ENCODE assay signal across 8 mouse cellular contexts in the genomic region with DNA sequence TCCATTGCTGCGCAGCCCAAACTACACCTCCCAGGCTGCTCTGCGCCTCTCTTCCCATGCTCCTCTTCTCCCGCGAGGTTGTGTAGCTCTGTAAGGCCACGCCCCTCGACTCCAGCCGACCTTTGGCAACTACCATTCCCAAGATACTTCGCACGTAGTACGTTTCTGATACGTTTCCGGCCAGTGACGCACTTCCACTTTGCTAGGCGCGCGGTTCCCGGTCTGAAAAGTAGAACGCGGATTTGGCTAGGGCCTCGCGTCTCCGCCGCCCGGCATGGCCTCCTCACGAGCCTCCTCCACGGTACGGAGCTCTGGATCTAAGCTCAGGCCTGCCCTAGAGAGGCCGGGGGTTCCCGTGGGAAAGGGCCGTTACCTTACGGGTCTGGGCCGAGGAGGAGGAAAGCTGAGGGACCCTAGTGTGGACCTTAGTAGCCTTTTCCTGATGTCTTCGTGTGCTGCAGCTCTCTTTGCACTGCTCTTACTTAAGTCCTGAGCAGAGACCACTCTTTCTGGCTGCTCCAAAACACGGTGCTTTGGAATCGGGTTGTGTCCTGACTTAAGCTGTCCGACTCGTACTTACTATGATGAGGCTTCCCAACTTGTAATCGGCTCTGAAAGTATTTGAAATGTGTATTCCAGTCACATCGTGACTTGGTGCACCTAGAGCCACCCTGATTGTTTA. TPM values are rescaled to one million over a fixed set of nuclear protein-coding genes. Genes with fewer than 3 reads are reported as not detected.
DNase-seq lines count a peak whose midpoint lies in the region; ATAC-seq and TF ChIP-seq lines count a peak whose summit lies in the region.

A gene (minus strand): TSS at position 42 of the 682 bp plus-strand sequence.
A gene (plus strand): TSS at position 197 of the 682 bp plus-strand sequence.

- peak; percentile 83 for DNase-seq in G1E (ENCODE audit: low spot score)
- DNase-seq in cerebellum, adult 18-20 months = peak; percentile 97 to 100
- peak; percentile 93 to 96 for DNase-seq in heart, postnatal 36 days
- peak; percentile 96 to 99 for DNase-seq in layer of hippocampus, adult 2 months (ENCODE audit: low spot score in 2 of 2)
- DNase-seq in lung, embryonic 14.5 days = peak; percentile 100
- DNase-seq in thymus, adult 2 months = peak; percentile 97

- peak; percentile 98 for ATAC-seq in G1E (ENCODE audit: extremely low read depth, insufficient number of reproducible peaks, low FRiP score, poor library complexity, severe bottlenecking)
- peak; percentile 99 for ATAC-seq in forebrain, embryonic 16.5 days
- peak; percentile 99 for ATAC-seq in lung, embryonic 14.5 days (ENCODE audit: insufficient read depth)

- intact Hi-C loops in heart, postnatal 36 days (cut with DNase I) = loop anchor here (2.0 to 10.0 kb wide), 7 partner anchors 48 to 354 kb away; a partner anchor contains a TSS

- peak within 1 kb of the TSS; percentile 56 for H3K4me2 ChIP-seq in forebrain, embryonic 16.5 days (ENCODE audit: low read length)
- peak within 1 kb of the TSS; percentile 85 for H3K4me2 ChIP-seq in lung, embryonic 14.5 days

- no peak for TF ChIP-seq CTCF in G1E (IDR thresholded peaks at IDR 0.05; ENCODE audit: low read depth, low read length)
- no peak for TF ChIP-seq CTCF in layer of hippocampus, adult 2 months (conservative IDR thresholded peaks at IDR 0.05)
- no peak for TF ChIP-seq CTCF in lung, embryonic 14.5 days (IDR thresholded peaks at IDR 0.05; ENCODE audit: low read depth)
- no peak for TF ChIP-seq CTCF in olfactory bulb, adult 2 months (IDR thresholded peaks at IDR 0.05; ENCODE audit: insufficient read depth, low read depth, low read length)
- no peak for TF ChIP-seq CTCF in thymus, adult 2 months (IDR thresholded peaks at IDR 0.05; ENCODE audit: borderline replicate concordance, control insufficient read depth, extremely low read depth, insufficient read depth, low read length, poor library complexity)

- peak within 1 kb of the TSS; percentile 86 for H3K4me3 ChIP-seq in G1E (ENCODE audit: low read depth, low read length)
- peak within 1 kb of the TSS; percentile 73 for H3K4me3 ChIP-seq in forebrain, embryonic 16.5 days (replicated peaks; ENCODE audit: low read length)
- peak within 1 kb of the TSS; percentile 90 for H3K4me3 ChIP-seq in layer of hippocampus, adult 2 months
- H3K4me3 ChIP-seq in lung, embryonic 14.5 days (ENCODE audit: low read depth, low read length) = peak within 1 kb of the TSS; percentile 80
- H3K4me3 ChIP-seq in olfactory bulb, adult 2 months (ENCODE audit: insufficient read depth, low read depth, low read length) = peak within 1 kb of the TSS; percentile 94
- H3K4me3 ChIP-seq in thymus, adult 2 months (ENCODE audit: control insufficient read depth, insufficient read depth, low read length) = peak within 1 kb of the TSS; percentile 82

- peak; percentile 43; the same call in 1 of the 2 replicates for TF ChIP-seq POLR2A in olfactory bulb, adult 2 months (IDR thresholded peaks at IDR 0.05; ENCODE audit: insufficient read depth, low read depth, low read length)
- peak; percentile 80 for TF ChIP-seq POLR2A in thymus, adult 2 months (IDR thresholded peaks at IDR 0.05; ENCODE audit: control insufficient read depth, extremely low read depth, insufficient read depth, low read length, poor library complexity)

- peak within 1 kb of the TSS; percentile 73 for H3K9ac ChIP-seq in forebrain, embryonic 16.5 days (replicated peaks; ENCODE audit: low read depth, low read length)
- peak within 1 kb of the TSS; percentile 90 for H3K9ac ChIP-seq in lung, embryonic 14.5 days

- H3K36me3 ChIP-seq in G1E (replicated peaks) = peaks cover 64% of the 10 kb centered on the region
- H3K36me3 ChIP-seq in forebrain, embryonic 16.5 days (ENCODE audit: control insufficient read depth, insufficient read depth) = peaks cover 5% of the 10 kb centered on the region; the same call in 1 of the 2 replicates
- H3K36me3 ChIP-seq in lung, embryonic 14.5 days (ENCODE audit: insufficient read depth) = peaks cover 43% of the 10 kb centered on the region
- peaks cover 15% of the 10 kb centered on the region for H3K36me3 ChIP-seq in thymus, adult 2 months (ENCODE audit: control insufficient read depth, insufficient read depth, low read length)

- H3K27me3 ChIP-seq in G1E (ENCODE audit: insufficient read depth, low read length) = no peaks in the 10 kb centered on the region
- no peaks in the 10 kb centered on the region for H3K27me3 ChIP-seq in forebrain, embryonic 16.5 days (replicated peaks; ENCODE audit: control insufficient read depth, insufficient read depth, low read length)
- no peaks in the 10 kb centered on the region for H3K27me3 ChIP-seq in lung, embryonic 14.5 days (ENCODE audit: insufficient read depth, low read length)
- H3K27me3 ChIP-seq in thymus, adult 2 months (ENCODE audit: control insufficient read depth, insufficient read depth, low read length) = no peaks in the 10 kb centered on the region

- peak within 1 kb of the TSS; percentile 80 for H3K27ac ChIP-seq in forebrain, embryonic 16.5 days (ENCODE audit: low read length)
- H3K27ac ChIP-seq in layer of hippocampus, adult 2 months = peak within 1 kb of the TSS; percentile 93
- H3K27ac ChIP-seq in lung, embryonic 14.5 days (ENCODE audit: low read depth) = peak within 1 kb of the TSS; percentile 92
- peak within 1 kb of the TSS; percentile 77 for H3K27ac ChIP-seq in olfactory bulb, adult 2 months (ENCODE audit: insufficient read depth, low read depth, low read length)
- peak within 1 kb of the TSS; percentile 53 for H3K27ac ChIP-seq in thymus, adult 2 months (ENCODE audit: control insufficient read depth, insufficient read depth, low read length)

- peaks cover 53% of the 10 kb centered on the region for H3K4me1 ChIP-seq in G1E (ENCODE audit: insufficient read depth, low read depth, low read length)
- peaks cover 28% of the 10 kb centered on the region for H3K4me1 ChIP-seq in forebrain, embryonic 16.5 days (replicated peaks; ENCODE audit: control insufficient read depth, insufficient read depth, low read length)
- peaks cover 9% of the 10 kb centered on the region for H3K4me1 ChIP-seq in lung, embryonic 14.5 days (ENCODE audit: insufficient read depth)
- peaks cover 10% of the 10 kb centered on the region for H3K4me1 ChIP-seq in olfactory bulb, adult 2 months (ENCODE audit: control insufficient read depth, insufficient read depth, low read length)
- peaks cover 9% of the 10 kb centered on the region; the same call in 1 of the 2 replicates for H3K4me1 ChIP-seq in thymus, adult 2 months (replicated peaks; ENCODE audit: control insufficient read depth, insufficient read depth, low read length)

- H3K9me3 ChIP-seq in G1E (replicated peaks) = no peaks in the 10 kb centered on the region
- H3K9me3 ChIP-seq in forebrain, embryonic 16.5 days (ENCODE audit: control insufficient read depth, low read length) = no peaks in the 10 kb centered on the region
- H3K9me3 ChIP-seq in lung, embryonic 14.5 days (ENCODE audit: low read depth, low read length) = no peaks in the 10 kb centered on the region

- under 1% methylated on average over 39 of the region's 39 CpGs for WGBS in forebrain, embryonic 16.5 days
- WGBS in lung, embryonic 14.5 days = under 1% methylated on average over 39 of the region's 39 CpGs
- WGBS in olfactory bulb, adult 2 months = under 1% methylated on average over 39 of the region's 39 CpGs
- under 1% methylated on average over 39 of the region's 39 CpGs for WGBS in thymus, adult 2 months

RNA-seq across cellular contexts. Expression of the first gene that starts in this region (rescaled TPM):
- total RNA-seq in G1E (2014; fragmentation: Nextera tagmentation) = 120 and 128 TPM in 2 replicates
- 120 and 148 TPM in 2 replicates for total RNA-seq in G1E (2017)
- polyA plus RNA-seq in G1E (2012) = 9.6 and 44.1 TPM in 2 replicates
- polyA plus RNA-seq in forebrain, embryonic 16.5 days (2015; fragmentation: Nextera tagmentation; extraction: Ambion mirVana) = 99.8 and 104 TPM in 2 replicates
- total RNA-seq in heart, postnatal 36 days (2021) = 10 to 100 TPM; 42.7 to 43.6 TPM
- total RNA-seq in layer of hippocampus, adult 2 months (2021) = 10 to 100 TPM; 49.0 to 51.3 TPM
- polyA plus RNA-seq in lung, embryonic 14.5 days (2014; fragmentation: Nextera tagmentation; extraction: Ambion mirVana) = 175 and 180 TPM in 2 replicates
- not detected in 2 replicates for polyA plus RNA-seq in olfactory bulb, adult 2 months (2012; ENCODE audit: insufficient read depth, insufficient read length, low replicate concordance, missing spikeins)
- 51.0 and 54.3 TPM in 2 replicates for polyA plus RNA-seq in thymus, adult 2 months (2012; rRNA removed)

RNA-seq across cellular contexts. Expression of the second gene that starts in this region (rescaled TPM):
- 23.0 and 26.8 TPM in 2 replicates for total RNA-seq in G1E (2014; fragmentation: Nextera tagmentation)
- 21.5 and 23.1 TPM in 2 replicates for total RNA-seq in G1E (2017)
- polyA plus RNA-seq in G1E (2012) = 2.5 and 4.1 TPM in 2 replicates
- 17.0 and 18.7 TPM in 2 replicates for polyA plus RNA-seq in forebrain, embryonic 16.5 days (2015; fragmentation: Nextera tagmentation; extraction: Ambion mirVana)
- 10 to 100 TPM in 1 of 2 experiments, 1 to 10 TPM in 1; 10.0 to 10.6 TPM for total RNA-seq in heart, postnatal 36 days (2021)
- total RNA-seq in layer of hippocampus, adult 2 months (2021) = 10 to 100 TPM; 13.2 to 13.3 TPM
- polyA plus RNA-seq in lung, embryonic 14.5 days (2014; fragmentation: Nextera tagmentation; extraction: Ambion mirVana) = 29.3 and 32.9 TPM in 2 replicates
- not detected in 2 replicates for polyA plus RNA-seq in olfactory bulb, adult 2 months (2012; ENCODE audit: insufficient read depth, insufficient read length, low replicate concordance, missing spikeins)
- polyA plus RNA-seq in thymus, adult 2 months (2012; rRNA removed) = 21.1 and 23.9 TPM in 2 replicates

Comparison
In these comparisons a context has a peak if more than half of its experiments do, and no peak if none do; other contexts are left out.
1. Peak in every context shown above with its lines: DNase-seq, ATAC-seq, H3K4me3 ChIP-seq and H3K27ac ChIP-seq.